Mouse (Mus musculus) midbrain, embryonic 13.5 days (tissue): ENCODE results near the gene Plekha7. TPM values are rescaled to one million over a fixed set of nuclear protein-coding genes. Genes with fewer than 3 reads are reported as not detected.

Experiments
- ATAC-seq: fragments of 200-750 bp; cut with Nextera tagmentation; 2 replicates; pipeline ENCODE4 v1.8.0; 2017; ENCODE audit warnings: mild to moderate bottlenecking, moderate TSS enrichment, moderate library complexity
- H3K27ac ChIP-seq: fragments of 300-500 bp; sonication (generic); 2 replicates; pipeline ENCODE4 v1.5.1; 2015; ENCODE audit warnings: inconsistent platforms, mild to moderate bottlenecking, moderate library complexity
- H3K27me3 ChIP-seq: fragments of 300-500 bp; sonication (generic); 2 replicates; pipeline ENCODE4 v1.6.1; 2015; ENCODE audit warnings: mild to moderate bottlenecking, inconsistent platforms
- H3K36me3 ChIP-seq: fragments of 300-500 bp; sonication (generic); 2 replicates; pipeline ENCODE4 v1.6.1; 2015; ENCODE audit warnings: mild to moderate bottlenecking, inconsistent platforms
- H3K4me1 ChIP-seq: fragments of 300-500 bp; sonication (generic); replicated peaks from 2 replicates; pipeline ENCODE4 v1.6.1; 2015; ENCODE audit warnings: inconsistent platforms
- H3K4me2 ChIP-seq: fragments of 300-500 bp; sonication (generic); replicated peaks from 2 replicates; pipeline ENCODE4 v1.6.1; 2015; ENCODE audit warnings: moderate library complexity, mild to moderate bottlenecking, inconsistent platforms
- H3K4me3 ChIP-seq: fragments of 300-500 bp; sonication (generic); replicated peaks from 2 replicates; pipeline ENCODE4 v1.5.1; 2015; ENCODE audit warnings: mild to moderate bottlenecking, inconsistent platforms
- H3K9ac ChIP-seq: fragments of 300-500 bp; sonication (generic); replicated peaks from 2 replicates; pipeline ENCODE4 v1.6.1; 2015; ENCODE audit warnings: mild to moderate bottlenecking, inconsistent platforms
- H3K9me3 ChIP-seq: fragments of 300-500 bp; sonication (generic); 2 replicates; pipeline ENCODE4 v1.6.1; 2016; ENCODE audit warnings: mild to moderate bottlenecking, inconsistent platforms
- WGBS: fragments of 180-500 bp; shearing (Covaris S2); methylation state at CpG from one replicate; pipeline ENCODE4 v1.1.7; 2015; 5-methylcytosine and 5-hydroxymethylcytosine counted together
- polyA plus RNA-seq: library from polyadenylated mRNA; unstranded; fragments of >200 nt; fragmentation: Nextera tagmentation; extraction: Ambion mirVana; gene quantifications from 2 replicates; pipeline ENCODE4 v1.2.1, GENCODE M21; 2015

Gene Plekha7
- polyA plus RNA-seq, 1 experiment from 2014 or later = 10.1 TPM

DNA sequence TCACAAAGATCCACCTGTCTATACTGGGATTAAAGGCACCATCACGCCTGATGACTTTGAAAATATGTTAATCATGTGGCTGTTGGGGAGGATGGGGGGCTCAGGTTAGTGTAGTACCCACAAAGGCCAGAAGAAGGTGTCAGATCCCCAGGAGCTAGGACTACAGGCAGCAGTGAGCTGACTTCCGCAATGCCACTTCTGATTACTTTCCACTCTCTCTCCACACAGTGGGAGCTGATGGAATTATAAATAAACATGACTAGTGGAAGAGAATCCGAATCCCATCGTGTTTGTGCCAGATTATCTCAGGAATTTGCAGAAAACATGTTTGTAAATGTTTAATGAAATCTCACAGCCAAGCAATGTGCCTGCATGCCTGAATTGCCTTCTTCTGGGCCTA, 46.1 kb downstream of the Plekha7 start:
- Histone ChIP-seq H3K4me3 (no peak overlapping the region), H3K4me1 (peaks cover 18% of the 10 kb centered on the region), H3K27ac (no peak overlapping the region), H3K9ac (no peak overlapping the region), H3K9me3 (no peaks in the 10 kb centered on the region), H3K4me2 (no peak overlapping the region), H3K27me3 (no peaks in the 10 kb centered on the region), H3K36me3 (no peaks in the 10 kb centered on the region)
- no peak for ATAC-seq
- 31% methylated on average over 4 of the region's 4 CpGs for WGBS

DNA sequence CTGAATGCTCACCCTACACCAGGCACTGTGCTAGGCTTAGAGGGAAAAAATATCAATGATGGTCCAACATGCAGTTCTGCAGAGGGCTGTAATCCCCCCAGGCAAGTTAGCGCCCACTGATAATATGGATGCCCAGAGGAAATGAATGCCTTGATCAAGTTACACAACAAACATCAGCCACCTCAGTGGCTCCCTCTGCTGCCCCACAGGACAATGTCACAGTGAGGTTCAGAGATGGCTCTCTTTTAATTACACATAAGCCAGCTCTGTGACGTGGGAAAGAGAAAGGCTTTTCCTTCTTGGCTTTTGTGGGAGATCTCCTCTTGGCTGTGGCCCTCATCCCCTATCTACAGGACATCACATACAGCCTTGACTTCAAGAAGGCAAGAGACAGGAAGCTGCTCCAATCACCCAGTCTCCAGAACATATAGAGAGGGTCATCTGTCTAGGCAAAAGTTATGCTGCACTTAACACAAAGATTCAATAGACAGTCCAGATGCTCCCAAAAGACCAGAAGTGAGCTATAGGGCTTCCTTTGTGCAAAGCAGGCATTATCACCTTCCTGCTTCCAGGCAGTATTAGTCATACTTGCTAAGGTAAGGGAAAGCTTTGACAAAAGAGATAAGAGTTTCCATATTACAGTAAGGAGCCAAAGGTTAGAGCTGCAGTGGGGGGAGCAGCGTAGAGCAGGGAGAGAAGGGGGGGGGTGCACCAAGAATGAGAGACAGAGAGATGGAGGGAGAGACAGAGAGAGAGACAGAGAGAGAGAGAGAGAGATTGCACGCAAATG, 47.2 kb downstream of the Plekha7 start:
- Histone ChIP-seq H3K4me2 (no peak overlapping the region), H3K27me3 (no peaks in the 10 kb centered on the region), H3K27ac (no peak overlapping the region), H3K4me1 (peaks cover 18% of the 10 kb centered on the region), H3K4me3 (no peak overlapping the region), H3K9me3 (no peaks in the 10 kb centered on the region), H3K9ac (no peak overlapping the region), H3K36me3 (no peaks in the 10 kb centered on the region)
- WGBS = 75% methylated on average over 4 of the region's 4 CpGs
- no peak for ATAC-seq

DNA sequence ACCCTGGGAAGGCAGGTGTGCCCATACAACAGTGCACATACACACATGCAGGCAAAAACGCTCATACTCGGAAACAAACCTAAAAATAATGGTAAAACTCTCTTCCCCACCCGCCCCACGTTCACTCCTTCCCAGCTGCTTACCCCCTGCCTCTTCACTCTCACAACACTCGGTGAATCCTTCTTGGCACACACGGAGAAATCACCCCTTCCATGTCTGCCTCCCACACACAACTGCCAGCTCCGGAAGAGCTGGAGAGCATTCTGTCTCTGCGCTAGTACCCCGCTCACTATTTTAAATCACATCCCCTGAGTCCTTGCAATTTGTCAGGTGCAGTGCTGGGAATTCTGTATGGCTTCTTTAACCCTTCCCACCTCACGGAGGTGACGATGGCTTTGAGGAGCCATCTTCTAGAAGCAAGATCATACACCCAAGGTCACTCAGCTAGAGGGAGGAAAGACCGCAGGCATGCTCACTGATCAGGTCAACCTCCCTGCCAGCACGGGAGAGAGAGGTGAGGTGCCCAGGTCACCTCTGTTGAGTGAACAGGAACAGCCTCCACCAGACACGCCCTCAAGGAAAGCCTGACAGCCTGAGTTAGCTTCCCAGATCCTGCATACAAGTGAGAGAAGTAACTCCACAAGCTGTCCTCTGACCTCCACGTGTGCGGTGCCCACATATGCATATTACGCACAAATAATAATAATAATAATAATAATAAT, 49.6 kb downstream of the Plekha7 start:
- no peak overlapping the region for H3K4me3 ChIP-seq
- H3K9ac ChIP-seq = no peak overlapping the region
- H3K36me3 ChIP-seq = no peaks in the 10 kb centered on the region
- no peak for ATAC-seq
- no peak overlapping the region for H3K27ac ChIP-seq
- no peaks in the 10 kb centered on the region for H3K9me3 ChIP-seq
- no peak overlapping the region for H3K4me2 ChIP-seq
- no peaks in the 10 kb centered on the region for H3K27me3 ChIP-seq
- 91% methylated on average over 17 of the region's 17 CpGs for WGBS
- peaks cover 12% of the 10 kb centered on the region for H3K4me1 ChIP-seq

DNA sequence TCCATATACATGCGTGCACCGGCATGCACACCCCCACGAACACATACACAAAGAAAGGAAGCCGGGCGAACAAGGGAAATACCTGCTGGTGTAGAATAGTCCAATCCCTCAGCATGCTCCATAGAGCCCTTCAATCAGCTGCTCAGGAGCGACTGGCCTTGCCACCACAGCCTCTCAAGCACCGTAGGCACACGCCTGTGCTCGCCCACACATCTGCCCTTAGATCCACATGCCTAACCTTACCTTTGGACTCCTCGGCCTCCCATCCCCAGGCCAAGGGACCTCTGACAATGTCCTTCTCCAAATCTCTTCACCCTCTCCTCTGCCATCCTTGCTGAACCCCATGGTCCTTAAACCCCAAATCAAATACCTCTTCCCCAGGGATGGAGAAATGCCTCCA, 50.2 kb downstream of the Plekha7 start:
- ATAC-seq = no peak
- H3K27ac ChIP-seq = no peak overlapping the region
- H3K27me3 ChIP-seq = no peaks in the 10 kb centered on the region
- no peaks in the 10 kb centered on the region for H3K9me3 ChIP-seq
- peaks cover 5% of the 10 kb centered on the region; the same call in 1 of the 2 replicates for H3K4me1 ChIP-seq
- no peak overlapping the region for H3K4me3 ChIP-seq
- WGBS = 95% methylated on average over 10 of the region's 10 CpGs
- H3K36me3 ChIP-seq = no peaks in the 10 kb centered on the region
- no peak overlapping the region for H3K9ac ChIP-seq
- H3K4me2 ChIP-seq = no peak overlapping the region

DNA sequence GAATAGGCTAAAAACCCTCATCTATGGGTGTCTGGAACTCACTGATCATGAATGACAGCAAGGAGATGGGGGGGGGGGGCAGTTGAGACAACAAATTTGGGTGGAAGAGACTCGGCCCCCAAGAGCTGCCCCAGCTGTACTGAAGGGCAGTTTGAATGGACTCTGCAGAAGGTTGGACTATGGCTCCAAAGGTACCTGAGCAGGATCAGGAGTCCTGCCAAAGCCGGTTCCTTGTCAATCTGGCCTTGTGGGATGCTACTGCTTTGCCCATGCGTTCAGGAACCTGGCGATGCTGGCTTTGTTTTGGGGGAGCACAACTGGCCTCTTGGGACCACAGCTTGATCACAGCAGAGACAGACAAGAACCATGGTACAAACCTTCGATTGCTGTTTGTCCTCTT, 52.5 kb downstream of the Plekha7 start:
- H3K9me3 ChIP-seq = no peaks in the 10 kb centered on the region
- H3K4me1 ChIP-seq = no peaks in the 10 kb centered on the region
- H3K27ac ChIP-seq = no peak overlapping the region

DNA sequence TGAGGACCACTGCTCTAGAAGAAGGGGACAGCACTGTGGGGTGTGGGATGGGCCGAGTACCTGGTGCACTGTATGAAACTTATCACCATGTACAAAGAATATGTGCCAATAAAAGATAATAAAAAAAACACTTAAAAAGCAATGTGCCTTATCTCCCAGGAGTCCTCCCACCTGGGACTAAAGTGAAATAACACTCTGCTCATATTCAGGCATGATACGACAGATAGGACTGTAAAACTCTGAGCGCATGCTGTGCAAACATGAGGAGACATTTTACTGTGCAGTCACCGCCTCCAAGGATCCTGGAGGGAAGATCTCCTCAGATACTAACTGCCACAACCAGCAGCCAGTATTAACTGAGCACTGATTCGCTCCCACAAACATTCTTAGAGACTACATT, 53.5 kb downstream of the Plekha7 start:
- H3K36me3 ChIP-seq = no peaks in the 10 kb centered on the region
- no peak overlapping the region for H3K4me2 ChIP-seq
- no peaks in the 10 kb centered on the region for H3K9me3 ChIP-seq
- H3K4me3 ChIP-seq = no peak overlapping the region
- no peak overlapping the region for H3K27ac ChIP-seq
- no peak for ATAC-seq
- 92% methylated on average over 5 of the region's 5 CpGs for WGBS
- no peaks in the 10 kb centered on the region for H3K27me3 ChIP-seq
- no peak overlapping the region for H3K9ac ChIP-seq
- no peaks in the 10 kb centered on the region for H3K4me1 ChIP-seq

More for the DNA sequence above, 52.5 kb downstream of the Plekha7 start:
- Histone ChIP-seq H3K9ac (no peak overlapping the region), H3K4me3 (no peak overlapping the region), H3K27me3 (no peaks in the 10 kb centered on the region), H3K36me3 (no peaks in the 10 kb centered on the region), H3K4me2 (no peak overlapping the region)
- ATAC-seq = no peak
- 92% methylated on average over 5 of the region's 5 CpGs for WGBS

DNA sequence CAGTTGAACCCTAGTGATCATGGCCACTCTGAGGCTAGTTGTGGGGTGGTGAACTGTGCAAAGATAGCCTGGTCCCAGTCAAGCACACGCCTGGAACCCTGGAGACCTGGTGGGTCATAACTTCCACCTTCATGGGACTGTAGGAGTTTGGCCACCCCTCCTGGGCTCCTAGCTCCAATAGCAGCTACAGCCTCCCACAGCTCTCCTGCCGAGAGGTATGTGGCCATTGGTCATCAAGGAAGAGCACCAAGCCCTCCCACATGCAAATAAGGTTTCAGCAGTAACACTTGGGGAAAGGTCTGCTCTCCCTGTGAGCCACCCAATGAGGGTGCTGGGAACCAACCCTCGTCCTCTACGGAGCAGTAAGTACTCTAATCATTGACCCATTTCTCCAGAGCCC, 55.7 kb downstream of the Plekha7 start:
- ATAC-seq = no peak
- Histone ChIP-seq H3K4me3 (no peak overlapping the region), H3K9ac (no peak overlapping the region), H3K4me2 (no peak overlapping the region), H3K4me1 (no peaks in the 10 kb centered on the region), H3K27ac (no peak overlapping the region), H3K27me3 (no peaks in the 10 kb centered on the region), H3K9me3 (no peaks in the 10 kb centered on the region), H3K36me3 (no peaks in the 10 kb centered on the region)
- WGBS = 86% methylated on average over 4 of the region's 4 CpGs

DNA sequence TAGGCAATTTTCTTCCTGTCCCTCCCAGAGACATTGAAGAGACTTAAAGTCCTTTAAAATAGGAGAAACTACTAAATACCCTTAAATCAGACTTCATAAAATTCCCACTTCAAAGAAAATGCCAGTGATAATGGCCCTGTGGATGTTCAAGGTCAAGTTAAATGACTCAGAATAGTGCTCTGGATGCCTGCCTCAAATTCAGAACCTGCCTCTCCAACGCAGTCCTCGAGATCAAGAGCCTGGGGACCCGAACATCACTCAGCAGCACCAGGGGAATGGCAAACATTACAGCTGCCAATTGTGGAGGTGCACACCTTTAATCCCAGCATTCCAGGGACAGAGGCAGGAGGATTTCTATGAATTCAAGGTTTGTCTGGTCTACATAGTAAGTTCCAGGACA, 56.7 kb downstream of the Plekha7 start:
- no peak overlapping the region for H3K4me3 ChIP-seq
- H3K36me3 ChIP-seq = no peaks in the 10 kb centered on the region
- no peak overlapping the region for H3K27ac ChIP-seq
- WGBS = 90% methylated on average over 3 of the region's 3 CpGs
- H3K4me2 ChIP-seq = no peak overlapping the region
- no peaks in the 10 kb centered on the region for H3K27me3 ChIP-seq
- no peak for ATAC-seq
- no peak overlapping the region for H3K9ac ChIP-seq
- no peaks in the 10 kb centered on the region for H3K9me3 ChIP-seq
- peaks cover 7% of the 10 kb centered on the region for H3K4me1 ChIP-seq

DNA sequence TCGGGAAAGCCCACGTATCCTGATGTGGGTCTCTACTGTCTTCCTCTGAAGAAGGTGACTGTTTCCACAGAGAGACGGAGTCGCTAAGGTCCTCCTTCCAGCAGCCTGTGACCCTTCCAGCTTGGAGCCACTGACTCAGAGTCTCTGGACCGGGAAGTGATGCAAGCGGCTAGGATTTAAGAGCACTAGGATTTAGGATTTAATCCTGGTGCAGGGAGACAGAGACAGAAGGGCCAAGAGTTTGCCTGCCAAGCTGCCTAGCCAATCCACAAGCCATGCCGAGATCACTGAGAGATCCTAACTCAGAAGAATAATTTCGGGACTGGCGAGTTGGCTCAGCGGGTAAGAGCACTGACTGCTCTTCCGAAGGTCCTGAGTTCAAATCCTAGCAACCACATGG, 59.6 kb downstream of the Plekha7 start:
- H3K4me1 ChIP-seq = peaks cover 18% of the 10 kb centered on the region
- H3K9me3 ChIP-seq = no peaks in the 10 kb centered on the region
- H3K9ac ChIP-seq = no peak overlapping the region
- 93% methylated on average over 11 of the region's 11 CpGs for WGBS
- H3K4me3 ChIP-seq = no peak overlapping the region
- H3K27me3 ChIP-seq = no peaks in the 10 kb centered on the region
- H3K27ac ChIP-seq = no peak overlapping the region
- H3K4me2 ChIP-seq = no peak overlapping the region
- ATAC-seq = no peak
- no peaks in the 10 kb centered on the region for H3K36me3 ChIP-seq

DNA sequence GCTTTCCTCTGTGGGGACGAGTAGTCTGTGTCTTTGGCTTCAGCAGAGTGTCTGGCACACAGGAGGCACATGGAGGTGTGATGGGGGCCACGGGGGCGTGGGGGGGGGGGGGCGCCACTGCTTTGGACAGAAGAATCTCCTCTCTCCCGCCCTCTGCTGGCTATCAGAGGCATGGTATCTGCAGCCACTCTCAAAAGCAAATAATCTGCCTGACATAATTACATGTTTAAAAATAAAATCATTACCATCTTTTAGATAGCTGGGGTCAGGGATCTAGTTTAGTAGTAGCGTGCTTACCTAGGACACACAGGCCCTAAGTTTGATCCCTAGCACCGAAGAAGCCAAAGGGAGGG, 60.8 kb downstream of the Plekha7 start:
- no peak overlapping the region for H3K9ac ChIP-seq
- no peak overlapping the region for H3K4me3 ChIP-seq
- H3K27me3 ChIP-seq = no peaks in the 10 kb centered on the region
- no peak overlapping the region for H3K27ac ChIP-seq
- ATAC-seq = peak; percentile 21; the same call in 1 of the 2 replicates
- WGBS = 24% methylated on average over 7 of the region's 7 CpGs
- peak overlapping the region; percentile 46 for H3K4me2 ChIP-seq
- no peaks in the 10 kb centered on the region for H3K9me3 ChIP-seq
- peaks cover 18% of the 10 kb centered on the region for H3K4me1 ChIP-seq
- no peaks in the 10 kb centered on the region for H3K36me3 ChIP-seq

DNA sequence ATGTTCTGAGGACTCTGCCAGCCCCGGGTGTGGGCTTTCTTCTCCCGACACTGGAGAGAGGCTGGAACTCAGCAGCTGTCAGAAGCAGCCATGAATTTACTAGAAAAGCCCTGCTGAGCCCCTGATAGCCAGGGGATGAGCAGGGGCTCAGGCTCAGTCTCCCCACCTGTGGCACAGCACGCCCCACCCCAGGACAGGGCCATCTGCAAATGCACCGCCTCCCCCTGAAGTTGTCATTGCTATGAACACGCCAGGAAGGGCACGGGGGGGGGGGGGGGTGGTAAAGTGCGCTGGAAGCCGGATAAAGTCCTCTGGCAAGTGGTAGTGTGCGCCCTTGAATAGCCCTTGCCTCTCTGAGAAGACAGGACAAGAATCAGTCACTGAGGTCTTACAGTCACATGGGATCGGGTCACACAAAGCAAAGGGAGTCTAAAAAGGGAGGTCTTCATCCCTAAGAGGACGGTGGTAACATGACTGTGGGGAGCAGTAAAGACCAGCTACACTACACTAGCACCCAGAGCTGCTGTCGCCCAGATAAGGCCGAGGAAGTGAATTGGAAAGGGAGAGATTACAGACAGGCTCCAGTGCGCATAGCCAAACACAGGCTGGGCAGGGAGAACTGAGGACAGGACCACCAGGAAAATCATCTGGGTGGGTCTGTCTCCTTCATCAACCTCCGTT, 61.3 kb downstream of the Plekha7 start:
- peak overlapping the region; percentile 46 for H3K4me2 ChIP-seq
- peak overlapping the region; percentile 20 for H3K9ac ChIP-seq
- H3K27ac ChIP-seq = 0 out of 2 replicates have a peak overlapping the region, but pooled peaks have one; percentile 21
- H3K4me3 ChIP-seq = peak overlapping the region; percentile 12; the same call in 1 of the 2 replicates
- WGBS = 32% methylated on average over 15 of the region's 15 CpGs
- no peaks in the 10 kb centered on the region for H3K36me3 ChIP-seq
- H3K4me1 ChIP-seq = peaks cover 18% of the 10 kb centered on the region
- no peaks in the 10 kb centered on the region for H3K27me3 ChIP-seq
- ATAC-seq = peak; percentile 44
- no peaks in the 10 kb centered on the region for H3K9me3 ChIP-seq
